Mouse (Mus musculus): ENCODE data around the gene Ngfr. TPM values are rescaled to one million over a fixed set of nuclear protein-coding genes. Genes with fewer than 3 reads are reported as not detected.

The Ngfr gene
- polyA plus RNA-seq (2012; rRNA removed), result 7.5 and 16.1 TPM in 2 replicates

GRCm38 (mm10) chr11:95587423-95587951 is at the start of gene Ngfr:
Ngfr (minus strand) TSS chr11:95587735.

Other genes starting within 250 kb of the Ngfr start
- 124 and 129 TPM in 2 replicates for gene Slc35b1, start 203.0 kb downstream of the Ngfr start, polyA plus RNA-seq (2012; rRNA removed)
- 64.3 and 74.8 TPM in 2 replicates for gene Spop, start 173.7 kb downstream of the Ngfr start, polyA plus RNA-seq (2012; rRNA removed)
- gene Nxph3, start 73.2 kb downstream of the Ngfr start, polyA plus RNA-seq (2012; rRNA removed), result 27.4 and 29.1 TPM in 2 replicates
- 260 and 280 TPM in 2 replicates for gene Phb, start 79.2 kb upstream of the Ngfr start, polyA plus RNA-seq (2012; rRNA removed)
- gene Zfp652, start 124.9 kb upstream of the Ngfr start, polyA plus RNA-seq (2012; rRNA removed), result 20.4 and 21.7 TPM in 2 replicates
- gene B130006D01Rik, start 135.9 kb upstream of the Ngfr start, polyA plus RNA-seq (2012; rRNA removed), result 0.26 and 0.32 TPM in 2 replicates
- 1.9 and 6.5 TPM in 2 replicates for gene Phospho1, start 236.8 kb upstream of the Ngfr start, polyA plus RNA-seq (2012; rRNA removed)
- 2.4 TPM in 2 replicates for gene Gngt2, start 249.5 kb upstream of the Ngfr start, polyA plus RNA-seq (2012; rRNA removed)

Measured in central nervous system, embryonic 18 days (tissue).